Mouse (Mus musculus) liver, postnatal 0 days (tissue): ENCODE data around the gene Pin1rt1.

ENCODE experiments used
- CTCF ChIP-seq: sonication (generic); IDR thresholded peaks from 2 replicates; pipeline ENCODE4 v1.5.1; 2016; ENCODE audit warnings: antibody characterized with exemption, low read depth
- EP300 ChIP-seq: IDR thresholded peaks from 2 replicates; pipeline ENCODE4 v1.6.1; 2016; ENCODE audit warnings: antibody characterized with exemption, low read depth, mild to moderate bottlenecking

GRCm38 (mm10) chr2:104714254-104714691, 1.9 kb downstream of the Pin1rt1 start:
- no peak for TF ChIP-seq EP300
- no peak for TF ChIP-seq CTCF
